Mouse (Mus musculus) ZHBTc4 (cell line): Measurements from ENCODE around the gene Lman1l.

Experiments
- DNase-seq: peaks from one replicate; pipeline ENCODE4 v3.0.0-alpha.2; 2011; ENCODE audit warnings: low read depth, low spot score

Gene Lman1l

DNA sequence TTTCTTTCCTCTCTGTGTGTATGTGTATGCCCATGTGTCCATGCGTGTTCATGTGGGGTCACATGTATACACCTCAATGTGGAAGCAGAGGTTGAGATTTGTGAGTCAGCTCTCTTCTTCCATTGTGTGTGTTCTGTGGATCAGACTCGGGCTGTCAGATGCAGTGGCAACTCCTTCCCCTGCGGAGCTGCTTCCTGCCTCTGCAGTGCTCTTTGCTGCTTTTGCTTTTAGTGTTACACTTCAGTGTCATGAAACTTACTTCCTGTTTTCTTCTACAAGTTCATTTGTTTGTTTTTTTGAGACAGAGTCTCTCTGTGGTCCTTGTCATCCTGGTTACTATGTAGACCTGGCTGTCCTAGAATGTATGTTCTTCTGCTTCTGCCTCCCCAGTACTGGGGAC lies 35.6 kb downstream of the Lman1l start:
- DNase-seq: no peak

DNA sequence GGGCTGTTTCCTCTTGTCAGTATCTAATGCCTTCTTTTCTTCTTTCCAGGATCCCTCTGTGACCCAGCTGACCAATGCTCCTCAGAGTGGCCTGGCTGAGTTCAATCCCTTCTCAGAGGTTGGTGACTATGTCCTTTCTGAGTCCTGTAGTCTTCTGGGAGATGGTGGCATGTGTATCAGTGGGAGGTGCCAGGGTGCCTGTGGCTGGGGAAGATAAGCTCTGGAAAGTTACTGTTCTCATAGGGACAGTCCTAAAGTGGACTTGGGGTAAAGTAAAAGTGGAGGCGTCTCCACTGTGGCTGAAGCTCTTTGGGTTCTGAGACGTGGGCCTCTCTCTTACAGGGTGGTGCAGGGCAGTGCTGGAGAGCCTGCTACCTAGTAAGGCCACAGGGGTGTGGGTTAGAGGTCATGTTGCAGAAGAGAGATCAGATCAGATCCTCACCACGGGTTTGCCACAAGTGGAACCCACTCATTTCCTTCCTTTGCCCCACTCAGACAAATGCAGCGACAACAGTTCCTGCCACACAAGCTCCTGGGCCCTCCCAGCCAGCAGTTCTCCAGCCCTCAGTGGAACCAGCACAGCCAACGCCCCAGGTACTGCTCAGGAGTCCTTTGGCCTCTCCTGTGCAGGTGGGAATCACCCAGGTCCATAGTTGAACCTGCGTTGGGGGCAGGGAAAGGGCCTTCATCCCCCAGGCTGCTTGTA lies 43.3 kb downstream of the Lman1l start:
- DNase-seq: no peak

DNA sequence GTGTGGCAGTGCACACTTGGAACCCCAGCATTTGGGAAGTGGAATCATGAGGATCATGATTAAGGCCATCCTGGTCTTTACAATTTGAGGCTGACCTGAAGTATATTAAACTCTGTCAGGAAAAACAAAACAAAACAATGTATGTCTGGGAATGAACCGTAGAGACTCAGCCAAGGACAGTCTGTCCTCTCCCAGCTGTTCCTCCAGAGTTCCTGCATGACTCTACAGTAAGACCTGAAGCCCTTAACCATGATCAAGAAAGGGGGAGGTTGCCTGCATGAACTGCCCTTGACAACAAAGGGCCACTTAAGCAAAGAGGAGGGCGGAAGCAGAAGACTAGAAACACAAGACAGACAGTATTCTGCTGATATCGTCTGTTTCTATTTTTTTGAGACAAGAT lies 45.0 kb downstream of the Lman1l start:
- DNase-seq: no peak

DNA sequence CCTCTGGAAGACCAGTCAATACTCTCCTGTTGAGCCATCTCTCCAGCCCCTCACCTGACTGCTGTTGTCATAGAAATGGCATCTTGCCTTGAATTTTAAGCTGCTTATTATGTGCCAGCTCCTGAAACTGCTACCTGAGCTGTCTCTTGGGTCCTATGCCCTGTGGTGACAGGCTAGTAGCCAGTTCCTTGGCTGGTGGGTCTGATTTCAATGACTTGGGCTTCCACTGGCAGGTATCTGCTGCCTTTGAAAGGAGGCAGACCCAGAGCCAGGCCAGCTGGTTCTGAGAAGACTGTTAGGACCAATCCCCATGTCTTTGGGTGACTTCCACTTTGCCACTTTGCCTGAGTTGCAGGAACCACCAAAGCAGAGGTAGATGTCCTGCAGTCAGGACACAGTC lies 46.2 kb downstream of the Lman1l start:
- DNase-seq: no peak

DNA sequence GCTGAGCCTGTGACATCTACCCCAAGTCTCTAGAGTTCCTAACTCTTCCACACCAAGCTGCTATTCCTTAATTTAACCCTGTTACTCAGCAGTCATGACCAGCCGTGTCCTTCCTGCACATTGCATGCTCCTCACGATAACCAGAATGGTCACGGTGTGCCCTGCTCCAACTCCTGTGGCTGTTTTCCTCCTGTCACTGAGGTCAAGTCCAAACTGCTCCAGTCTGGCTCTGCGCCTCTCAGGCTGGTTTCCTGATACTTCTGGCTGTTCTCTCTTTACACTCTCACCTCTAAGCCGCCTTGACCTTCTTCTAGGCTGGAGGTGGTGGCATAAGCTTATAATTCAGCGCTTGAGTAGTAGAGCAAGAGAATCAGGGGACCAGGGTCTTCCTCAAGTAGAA lies 52.1 kb downstream of the Lman1l start:
- no peak for DNase-seq

DNA sequence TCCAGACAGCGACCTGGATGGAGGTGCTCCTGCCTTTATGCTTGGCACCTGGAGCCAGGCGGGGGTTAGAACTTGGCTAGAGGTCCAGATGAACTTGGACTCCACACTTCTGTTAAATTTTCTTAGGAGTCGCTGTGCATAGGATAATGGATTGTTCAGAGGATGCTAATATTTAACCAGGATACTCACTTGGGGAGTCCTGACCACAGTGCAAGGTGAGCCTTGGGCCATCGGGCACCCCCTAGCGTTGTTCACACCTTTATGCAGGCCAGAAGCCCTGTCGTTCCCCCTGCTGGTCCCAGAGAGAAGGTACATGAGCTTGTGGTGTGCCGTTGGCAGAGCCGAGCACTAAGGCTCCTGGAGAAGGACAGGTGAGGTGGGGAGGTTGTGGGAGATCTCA lies 53.7 kb downstream of the Lman1l start:
- peak; percentile 83 for DNase-seq

DNA sequence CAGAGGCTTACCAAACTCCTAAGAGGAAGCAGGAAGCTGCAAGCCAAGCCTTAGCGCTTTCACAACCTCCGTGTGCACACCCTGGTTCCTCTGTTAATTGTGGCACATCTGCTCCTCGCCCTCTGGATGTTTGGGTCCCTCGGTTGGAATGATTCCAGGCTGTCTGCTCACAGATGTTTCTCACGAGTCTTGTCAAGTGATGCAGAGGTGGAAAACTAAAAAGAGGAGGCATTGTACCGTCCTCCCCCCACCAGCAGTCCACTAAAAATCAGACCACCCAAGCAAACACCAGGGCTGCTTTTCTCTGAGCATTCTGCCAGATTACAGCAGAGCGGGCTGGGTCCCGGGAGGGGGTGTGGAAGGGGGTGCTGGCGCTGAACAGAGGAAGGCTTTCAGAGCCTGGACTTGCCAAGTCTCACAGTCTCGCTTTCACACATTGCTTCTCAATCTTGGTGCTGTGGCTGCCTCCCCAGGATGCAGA lies 54.8 kb downstream of the Lman1l start:
- no peak for DNase-seq

DNA sequence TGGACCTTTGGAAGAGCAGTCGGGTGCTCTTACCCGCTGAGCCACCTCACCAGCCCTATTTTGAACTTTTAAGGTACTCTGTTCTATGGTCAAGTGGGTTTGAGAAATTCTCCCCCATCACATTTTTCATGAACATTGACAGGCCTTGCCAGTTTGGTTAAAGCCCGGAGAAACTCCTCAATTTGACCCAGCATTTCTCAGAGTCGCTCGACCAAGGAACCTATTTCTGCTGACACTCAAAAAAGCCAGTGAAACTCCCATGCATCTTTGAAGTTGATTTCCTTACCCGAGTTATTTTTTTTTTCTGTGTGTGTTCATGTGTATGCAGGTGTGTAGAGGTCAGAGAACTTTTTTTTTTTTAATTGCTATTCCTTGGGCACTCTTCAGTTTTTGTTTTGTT lies 56.0 kb downstream of the Lman1l start:
- DNase-seq: no peak

DNA sequence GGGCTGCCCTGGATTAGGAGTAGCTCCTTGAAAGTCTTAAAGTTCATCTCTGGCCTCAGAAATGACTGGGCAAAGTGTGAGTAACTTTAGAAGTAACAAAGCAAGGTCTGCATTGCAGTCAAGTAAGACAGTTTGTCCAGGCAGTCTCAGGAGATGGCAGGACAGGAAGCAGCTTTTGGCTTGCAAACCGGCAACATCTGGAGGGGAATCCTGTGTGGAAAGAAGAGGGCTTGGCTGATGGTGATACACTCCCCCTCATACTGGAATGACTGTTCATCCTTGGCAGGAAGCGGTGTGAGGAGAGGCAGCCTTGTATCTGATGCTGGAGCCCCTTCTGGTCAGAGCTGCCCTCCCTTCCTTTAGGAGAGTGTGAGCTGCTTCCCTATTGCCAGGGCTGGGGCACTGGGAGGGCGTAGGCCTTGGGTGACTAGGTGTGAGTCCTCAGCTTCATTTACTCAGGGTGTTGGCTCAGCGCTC lies 57.6 kb downstream of the Lman1l start:
- no peak for DNase-seq

DNA sequence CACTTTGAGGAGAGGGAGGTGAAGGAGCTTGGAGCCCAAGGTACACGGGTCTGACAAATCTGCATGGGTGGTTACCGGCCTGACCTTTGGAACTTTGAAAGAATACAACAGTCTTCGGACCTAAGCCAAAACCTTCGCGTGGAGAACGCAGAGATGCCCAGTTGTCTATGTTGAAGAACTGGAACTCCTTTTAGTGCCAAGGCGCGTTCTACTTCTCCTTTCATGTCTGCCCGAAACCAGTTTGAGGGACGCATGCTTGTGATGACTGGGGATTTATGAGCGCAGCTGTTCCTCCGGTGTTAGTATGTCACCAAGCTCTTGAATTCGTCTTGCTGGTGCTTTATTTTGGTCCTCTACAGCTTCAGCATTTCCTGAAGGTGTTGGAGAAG lies 58.9 kb downstream of the Lman1l start:
- DNase-seq: no peak

DNA sequence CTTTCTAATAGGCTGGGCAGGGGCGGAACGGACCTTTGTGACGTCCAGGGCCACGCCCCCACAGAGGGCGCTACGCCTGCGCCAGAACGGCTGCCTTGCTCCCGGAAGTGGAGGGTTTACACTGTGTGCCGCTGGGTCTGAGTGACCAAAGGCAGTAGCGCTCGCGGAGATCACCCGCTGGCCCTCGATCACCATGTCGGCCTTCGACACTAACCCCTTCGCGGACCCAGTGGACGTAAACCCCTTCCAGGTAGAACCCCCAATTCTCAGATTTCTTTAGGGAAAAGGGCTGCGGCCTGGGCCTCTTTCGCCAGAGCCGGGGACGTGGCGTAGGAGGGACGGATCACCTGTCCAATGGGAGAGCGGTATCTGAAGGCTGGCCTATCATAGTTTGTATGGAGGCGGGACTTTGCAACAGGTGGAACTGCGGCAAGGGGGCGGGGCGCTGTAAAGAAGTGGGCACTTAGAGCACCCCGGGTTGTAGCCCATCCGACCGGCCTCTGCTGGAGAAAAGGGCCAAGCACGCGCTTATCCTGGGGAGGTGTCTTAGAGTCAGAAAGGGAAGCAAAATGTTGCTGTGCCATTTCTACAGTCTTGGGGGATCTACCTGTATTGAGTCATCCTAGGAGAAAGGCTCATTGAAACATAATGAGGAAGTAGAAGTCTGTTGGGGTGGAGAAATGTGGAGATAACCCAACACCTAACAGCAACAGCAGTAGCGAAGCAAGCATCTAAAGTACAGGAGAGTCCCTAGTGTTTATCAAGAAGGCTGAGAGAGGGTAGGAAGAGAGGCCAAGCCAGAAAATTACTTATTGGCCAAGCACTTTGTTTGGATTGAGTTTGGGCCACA lies 59.5 kb downstream of the Lman1l start, which contains the start of gene Scamp2:
Gene Scamp2 (plus strand): TSS at position 83 of the 850 bp plus-strand sequence.
- DNase-seq: peak; percentile 96

DNA sequence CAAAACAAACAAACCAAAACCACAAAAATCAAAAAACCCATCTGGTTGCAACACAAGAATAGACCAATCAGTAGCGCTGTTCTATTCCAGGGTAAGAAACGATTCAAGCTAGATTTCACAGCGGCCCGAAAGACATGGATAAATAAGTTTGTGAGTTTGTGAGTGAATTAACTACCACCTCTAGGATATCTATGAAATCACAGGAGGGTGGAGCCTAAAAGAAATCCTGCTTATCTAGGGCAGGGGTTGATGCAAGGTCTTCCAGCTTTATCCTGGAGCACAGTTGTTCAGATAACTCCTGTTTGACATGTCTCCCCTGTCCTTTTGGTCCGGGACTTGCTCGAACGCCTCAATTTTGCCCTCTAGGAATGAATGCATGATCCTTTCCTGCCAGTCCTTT lies 60.3 kb downstream of the Lman1l start:
- DNase-seq: no peak

DNA sequence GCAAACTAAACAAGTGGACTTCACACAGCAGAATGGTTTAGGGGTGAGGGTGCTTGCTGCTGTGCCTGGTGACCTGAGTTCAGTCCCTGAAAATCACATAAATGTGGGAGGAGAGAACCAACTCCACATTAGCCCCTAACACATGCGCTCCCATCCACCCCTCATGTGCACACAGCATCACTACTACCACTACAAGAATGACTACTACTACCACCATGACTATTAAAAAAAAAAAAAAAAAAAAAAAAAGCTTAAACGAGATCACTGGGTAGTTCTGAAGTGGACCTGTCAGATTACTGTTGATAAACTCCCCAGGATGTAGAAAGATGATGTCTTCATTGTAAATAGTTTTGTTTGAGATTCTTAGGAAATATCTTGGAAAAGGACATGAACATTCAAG lies 61.0 kb downstream of the Lman1l start:
- no peak for DNase-seq

DNA sequence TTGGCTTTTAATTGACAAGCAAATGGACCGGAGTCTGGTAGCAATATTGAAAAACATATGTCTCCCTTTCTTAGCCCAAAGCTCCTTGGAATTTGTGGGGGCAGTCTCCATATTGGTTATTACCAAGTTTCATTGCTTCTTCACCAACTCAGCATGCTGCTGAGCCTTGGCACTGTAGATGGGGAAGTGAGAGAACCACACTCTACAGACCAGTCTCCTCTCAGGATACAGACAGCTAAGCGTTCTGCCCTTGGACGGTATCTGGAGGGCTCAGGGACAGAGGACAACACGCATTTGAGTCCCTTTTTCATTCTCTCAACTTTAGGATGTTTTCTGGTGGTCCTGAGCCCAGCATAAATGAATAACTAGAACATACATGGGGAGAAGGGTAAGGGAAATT lies 61.9 kb downstream of the Lman1l start:
- DNase-seq: no peak

DNA sequence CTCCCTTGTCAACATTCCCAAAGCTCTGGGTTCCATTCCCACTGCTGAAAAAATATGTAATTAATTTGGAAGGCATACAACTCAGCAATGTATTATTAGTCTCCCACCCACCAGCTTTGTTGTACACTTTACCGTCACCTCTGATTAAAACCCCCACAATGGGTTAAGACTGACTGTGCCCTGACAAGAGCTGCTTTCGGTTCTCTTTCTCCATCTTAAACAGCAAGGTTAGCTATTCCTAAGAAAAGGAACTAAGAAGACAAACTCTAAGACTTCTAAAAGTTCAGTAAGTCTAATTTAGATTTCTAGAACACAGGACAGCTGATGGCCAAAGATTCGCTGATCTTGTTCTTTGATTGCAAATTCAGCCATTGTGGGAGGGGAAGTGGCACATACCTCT lies 63.4 kb downstream of the Lman1l start:
- DNase-seq: no peak
